Mouse (Mus musculus) thymus, postnatal 14 days (tissue): ENCODE measurements around the gene 1600002K03Rik.
"Not testable (repeated sequence)": the region's sequence is repeated elsewhere in the genome, so short reads cannot be mapped to it uniquely, and the experiment has no call there.

ENCODE experiments used
- DNase-seq: peaks from one replicate; pipeline ENCODE4 v3.0.0; 2021

The 1600002K03Rik gene

GRCm38 (mm10) chr10:80156002-80156751 lies 16.6 kb upstream of the 1600002K03Rik start:
- no peak for DNase-seq

- DNase-seq, result no peak
These were observed 16.0 kb upstream of the 1600002K03Rik start for GRCm38 (mm10) chr10:80156752-80157053.

GRCm38 (mm10) chr10:80157141-80157929 lies 15.4 kb upstream of the 1600002K03Rik start:
- DNase-seq, result no peak

- DNase-seq, result peak; percentile 81
These were observed 14.3 kb upstream of the 1600002K03Rik start for GRCm38 (mm10) chr10:80158307-80158986.

GRCm38 (mm10) chr10:80159021-80159560 lies 13.7 kb upstream of the 1600002K03Rik start:
- DNase-seq, result peak; percentile 79

GRCm38 (mm10) chr10:80159561-80160454 lies 12.9 kb upstream of the 1600002K03Rik start:
- peak; percentile 100 for DNase-seq

- peak; percentile 59 for DNase-seq
These were observed 12.0 kb upstream of the 1600002K03Rik start for GRCm38 (mm10) chr10:80160455-80161371.

- DNase-seq, result peak; percentile 59
These were observed 11.1 kb upstream of the 1600002K03Rik start for GRCm38 (mm10) chr10:80161522-80162242.

- DNase-seq, result no peak
These were observed 10.5 kb upstream of the 1600002K03Rik start for GRCm38 (mm10) chr10:80162243-80162608.

- DNase-seq, result peak; percentile 46
These were observed 9.9 kb upstream of the 1600002K03Rik start for GRCm38 (mm10) chr10:80162716-80163299.

GRCm38 (mm10) chr10:80163721-80164120 lies 9.0 kb upstream of the 1600002K03Rik start:
- no peak for DNase-seq

GRCm38 (mm10) chr10:80164161-80164997 lies 8.4 kb upstream of the 1600002K03Rik start:
- DNase-seq, result peak; percentile 51

GRCm38 (mm10) chr10:80164998-80165344 lies 7.8 kb upstream of the 1600002K03Rik start:
- DNase-seq, result peak; percentile 90

- DNase-seq, result no peak
These were observed 7.2 kb upstream of the 1600002K03Rik start, which contains the start of gene Cirbp for GRCm38 (mm10) chr10:80165392-80166128. Gene Cirbp (plus strand): TSS chr10:80165985.

GRCm38 (mm10) chr10:80166136-80166535 lies 6.6 kb upstream of the 1600002K03Rik start:
- DNase-seq, result not testable (repeated sequence)

GRCm38 (mm10) chr10:80167460-80168037 lies 5.2 kb upstream of the 1600002K03Rik start:
- peak; percentile 99 for DNase-seq

GRCm38 (mm10) chr10:80168038-80168661 lies 4.6 kb upstream of the 1600002K03Rik start:
- peak; percentile 91 for DNase-seq
